Mouse (Mus musculus) spleen, embryonic (tissue): ENCODE results near the gene Asic4.

Experiments
- CTCF ChIA-PET: fragments of 350-600 bp; sonication (Branson Sonifier 250); formaldehyde crosslinking; loops from one replicate; lab custom pipeline; 2022; lab: Charles Lee

The Asic4 gene

DNA sequence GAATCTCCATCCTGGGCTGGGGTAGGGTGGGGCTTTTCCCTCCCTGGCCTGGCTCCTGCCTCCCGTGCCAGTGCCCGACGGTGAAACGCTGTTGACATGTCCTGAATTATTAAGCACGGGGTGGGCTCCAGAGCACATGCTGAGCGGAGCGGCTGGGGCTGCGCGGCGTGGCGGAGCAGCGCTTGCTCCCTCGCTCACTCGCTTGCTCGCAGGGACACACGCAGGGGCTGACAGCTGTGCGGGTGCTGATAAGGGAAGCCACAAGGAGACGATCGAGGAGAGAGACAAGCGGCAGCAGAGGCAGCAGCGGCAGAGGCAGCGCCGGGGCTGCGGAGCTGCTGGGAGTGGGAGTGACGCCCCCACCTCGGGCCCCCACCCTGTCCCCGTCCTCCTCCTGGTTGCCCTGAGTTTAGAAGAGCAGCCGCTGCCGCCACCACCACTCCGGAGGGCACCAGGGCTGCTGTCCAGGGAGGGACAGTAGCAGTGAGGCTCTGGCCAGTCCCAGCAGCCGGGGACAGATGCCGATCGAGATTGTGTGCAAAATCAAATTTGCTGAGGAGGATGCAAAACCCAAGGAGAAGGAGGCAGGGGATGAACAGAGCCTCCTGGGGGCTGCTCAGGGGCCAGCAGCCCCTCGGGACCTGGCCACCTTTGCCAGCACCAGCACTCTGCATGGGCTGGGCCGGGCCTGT, at the start of gene Asic4:
Asic4 (plus strand) TSS at position 123 of the 692 bp plus-strand sequence.
- CTCF ChIA-PET = no interaction called here

DNA sequence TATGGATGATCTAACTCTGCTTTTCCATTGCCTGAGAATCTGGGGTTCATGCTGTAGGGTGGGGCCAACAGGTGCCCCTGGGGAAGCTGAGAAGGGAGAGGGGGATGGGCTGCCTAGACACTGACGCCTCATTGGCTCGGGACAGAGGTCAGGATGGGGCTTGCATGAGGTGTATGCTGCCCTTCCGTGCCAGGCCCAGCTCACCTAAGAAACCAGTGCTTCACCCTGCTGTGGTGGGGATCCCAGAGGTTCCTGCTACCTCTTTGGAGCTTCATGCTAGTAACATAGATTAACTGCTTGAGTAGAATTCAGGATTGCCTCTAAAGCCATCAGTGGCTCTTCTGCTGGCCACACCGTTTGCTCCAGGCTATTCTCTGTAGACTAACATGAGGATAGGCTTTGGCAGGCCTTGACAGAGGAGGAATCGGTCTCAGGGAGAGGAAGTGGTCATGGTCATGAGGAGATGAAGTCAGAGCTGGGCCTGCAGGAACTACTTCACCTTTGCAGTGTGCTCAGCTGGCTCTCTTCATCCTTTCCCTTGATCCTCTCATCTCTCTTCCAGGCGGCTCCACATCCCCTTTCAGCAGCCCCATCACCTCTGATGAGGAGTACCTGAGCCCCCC, 49.6 kb upstream of the Asic4 start:
- CTCF ChIA-PET = no interaction called here

DNA sequence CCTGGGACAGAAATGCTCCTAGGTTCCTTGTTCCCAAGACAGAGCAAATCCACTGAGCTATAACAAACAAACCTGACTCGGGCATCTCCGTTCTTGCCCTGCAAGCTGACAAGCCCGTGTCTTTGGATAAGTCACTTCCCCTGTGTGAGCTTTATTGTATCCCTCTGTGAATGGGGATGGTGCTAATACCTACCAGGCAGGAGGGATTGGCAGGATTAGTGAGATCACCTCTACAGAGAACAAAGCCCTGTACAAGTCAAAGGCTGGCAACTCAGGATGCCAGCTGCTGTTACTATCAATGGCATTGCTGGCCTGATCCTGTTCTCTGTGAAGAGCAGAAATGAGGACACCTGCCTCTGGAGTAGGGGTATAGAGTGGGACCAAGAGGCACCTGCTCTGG, 44.7 kb upstream of the Asic4 start:
- CTCF ChIA-PET = no interaction called here

DNA sequence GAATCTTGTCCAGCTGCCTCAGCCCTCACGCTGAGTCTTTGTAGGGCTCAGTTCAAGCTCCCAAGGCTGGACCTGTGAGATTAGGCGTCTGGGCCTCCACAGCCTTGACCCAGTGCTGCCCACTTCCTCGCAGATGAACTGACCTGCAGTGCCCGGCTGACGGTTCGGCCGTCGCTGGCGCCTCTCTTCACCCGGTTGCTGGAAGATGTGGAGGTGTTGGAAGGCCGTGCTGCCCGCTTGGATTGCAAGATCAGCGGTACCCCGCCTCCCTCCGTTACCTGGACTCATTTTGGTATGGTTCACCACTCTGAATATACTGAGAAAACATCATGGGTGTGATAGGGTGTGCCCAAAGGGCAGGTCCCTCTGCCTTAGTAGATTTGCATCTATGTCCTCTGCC, 44.1 kb upstream of the Asic4 start:
- CTCF ChIA-PET = no interaction called here

DNA sequence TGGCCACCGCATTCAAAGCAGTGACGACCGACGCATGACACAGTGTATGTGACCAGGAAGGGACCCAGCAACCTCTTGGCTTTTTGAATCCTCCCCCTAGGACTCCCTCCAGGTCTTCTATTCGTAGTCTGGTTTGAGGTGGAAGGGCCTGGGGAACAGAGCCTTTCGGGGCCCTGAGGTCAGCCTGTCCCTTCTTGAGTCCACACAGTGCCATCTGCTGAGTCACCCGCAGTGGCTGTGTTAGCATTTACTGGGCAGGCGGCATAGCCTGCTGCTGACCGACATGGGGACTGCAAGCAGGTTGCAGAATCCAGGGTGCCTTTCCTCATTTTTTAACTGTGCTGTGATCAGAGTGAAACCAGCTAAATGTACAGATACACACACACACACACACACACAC, 43.2 kb upstream of the Asic4 start:
- CTCF ChIA-PET = no interaction called here

DNA sequence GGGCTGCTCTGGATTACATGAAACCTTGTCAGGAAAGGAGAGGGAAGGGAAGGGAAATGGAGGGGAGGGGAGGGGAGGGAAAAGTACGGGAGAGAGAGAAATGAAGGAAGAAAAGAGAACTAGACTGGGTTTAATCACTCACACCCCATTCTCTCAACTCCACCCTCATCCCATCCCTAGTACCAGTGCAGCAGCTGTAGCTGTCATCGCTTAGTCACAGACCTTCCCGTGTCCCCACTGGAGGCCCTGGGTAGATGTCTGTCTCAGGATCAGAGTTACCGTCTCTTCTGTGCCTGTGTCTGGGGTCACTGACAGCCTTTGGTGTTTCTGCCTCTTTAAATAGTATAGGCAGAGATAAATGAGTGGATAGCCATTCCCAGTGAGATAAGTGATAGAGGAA, 42.0 kb upstream of the Asic4 start:
- CTCF ChIA-PET = interaction anchor here (0.6 kb wide), 1 partner anchor 35 kb away, joined by 3 read pairs; no protein-coding TSS in a partner anchor

DNA sequence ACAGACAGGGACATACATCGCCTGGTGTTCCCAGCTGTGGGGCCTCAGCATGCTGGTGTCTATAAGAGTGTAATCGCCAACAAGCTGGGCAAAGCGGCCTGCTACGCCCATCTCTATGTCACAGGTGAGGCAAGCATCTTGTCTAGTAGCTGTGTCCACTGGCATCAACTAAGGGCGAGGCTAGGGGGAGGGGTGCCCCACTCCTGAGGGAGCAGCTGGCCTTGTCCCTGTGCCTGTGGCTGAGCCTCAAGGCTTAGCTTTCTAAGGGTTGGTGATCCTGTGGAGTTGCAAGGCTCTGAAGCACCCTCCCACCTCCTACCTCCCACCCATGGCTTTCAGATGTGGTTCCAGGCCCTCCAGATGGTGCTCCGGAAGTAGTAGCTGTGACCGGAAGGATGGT, 40.3 kb upstream of the Asic4 start:
- CTCF ChIA-PET = interaction anchor here (1.0 kb wide), 1 partner anchor 184 kb away, joined by 4 read pairs; no protein-coding TSS in a partner anchor

DNA sequence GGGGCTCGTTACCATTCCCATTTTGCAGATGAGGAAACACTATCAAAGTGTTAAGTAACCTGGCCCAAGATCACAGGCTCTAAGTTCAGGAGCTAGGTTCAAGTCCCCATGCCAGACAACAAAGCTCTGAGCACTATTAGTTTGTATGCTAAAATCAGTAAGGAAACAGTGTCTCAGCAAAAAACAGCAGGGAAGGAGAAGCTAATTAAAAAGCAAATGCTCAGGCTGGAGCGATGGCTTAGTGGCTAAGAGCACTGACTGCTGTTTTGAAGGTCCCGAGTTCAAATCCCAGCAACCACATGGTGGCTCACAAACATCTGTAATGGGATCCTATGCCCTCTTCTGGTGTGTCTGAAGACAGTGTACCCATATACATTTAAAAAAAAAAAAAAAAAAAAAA, 38.0 kb upstream of the Asic4 start:
- CTCF ChIA-PET = no interaction called here

DNA sequence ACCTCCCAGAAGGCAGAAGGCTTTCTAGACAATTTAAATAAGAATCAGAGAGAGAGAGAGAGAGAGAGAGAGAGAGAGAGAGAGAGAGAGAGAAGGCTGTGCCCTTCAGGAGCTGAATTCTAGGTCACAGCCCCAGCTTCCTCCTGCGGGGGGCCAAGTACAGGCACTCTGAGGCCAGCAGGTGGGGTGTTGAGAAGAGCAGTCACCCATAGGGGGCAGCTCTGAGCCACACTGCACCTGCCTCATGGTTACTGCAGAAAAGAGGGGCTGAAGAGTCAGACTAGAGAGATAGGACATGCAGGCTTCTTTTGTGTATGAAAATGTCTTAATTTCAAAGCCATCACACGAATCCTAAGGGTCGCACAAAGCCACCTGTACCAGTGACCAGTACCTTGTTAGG, 36.5 kb upstream of the Asic4 start:
- CTCF ChIA-PET = no interaction called here

DNA sequence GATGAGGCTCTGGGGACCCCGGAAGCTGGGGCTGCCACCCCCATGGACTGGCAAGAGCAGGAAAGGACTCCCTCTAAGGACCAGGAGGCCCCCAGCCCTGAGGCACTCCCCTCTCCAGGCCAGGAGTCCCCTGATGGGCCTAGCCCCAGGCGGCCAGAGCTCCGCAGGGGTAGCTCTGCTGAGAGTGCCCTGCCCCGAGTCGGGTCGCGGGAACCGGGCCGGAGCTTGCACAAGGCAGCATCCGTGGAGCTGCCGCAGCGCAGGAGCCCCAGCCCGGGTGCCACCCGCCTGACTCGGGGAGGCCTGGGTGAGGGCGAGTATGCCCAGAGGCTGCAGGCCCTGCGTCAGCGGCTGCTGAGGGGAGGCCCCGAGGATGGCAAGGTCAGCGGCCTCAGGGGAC, 28.4 kb upstream of the Asic4 start:
- CTCF ChIA-PET = no interaction called here

DNA sequence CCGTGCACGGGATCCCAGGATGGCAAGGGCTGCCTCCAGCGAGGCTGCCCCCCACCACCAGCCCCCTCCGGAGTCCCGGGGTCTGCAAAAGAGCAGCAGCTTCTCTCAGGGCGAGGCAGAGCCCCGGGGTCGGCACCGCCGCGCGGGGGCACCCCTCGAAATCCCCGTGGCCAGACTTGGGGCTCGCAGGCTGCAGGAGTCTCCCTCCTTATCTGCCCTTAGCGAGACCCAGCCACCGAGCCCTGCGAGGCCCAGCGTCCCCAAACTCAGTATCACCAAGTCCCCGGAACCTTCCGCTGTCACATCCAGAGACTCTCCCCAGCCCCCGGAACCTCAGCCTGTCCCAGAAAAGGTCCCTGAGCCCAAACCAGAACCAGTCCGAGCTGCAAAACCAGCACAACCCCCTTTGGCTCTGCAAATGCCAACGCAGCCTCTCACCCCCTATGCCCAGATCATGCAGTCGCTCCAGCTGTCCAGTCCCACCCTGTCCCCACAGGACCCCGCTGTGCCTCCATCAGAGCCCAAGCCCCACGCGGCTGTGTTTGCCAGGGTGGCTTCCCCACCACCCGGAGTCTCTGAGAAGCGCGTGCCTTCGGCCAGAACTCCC, 27.9 kb upstream of the Asic4 start:
- CTCF ChIA-PET = no interaction called here

DNA sequence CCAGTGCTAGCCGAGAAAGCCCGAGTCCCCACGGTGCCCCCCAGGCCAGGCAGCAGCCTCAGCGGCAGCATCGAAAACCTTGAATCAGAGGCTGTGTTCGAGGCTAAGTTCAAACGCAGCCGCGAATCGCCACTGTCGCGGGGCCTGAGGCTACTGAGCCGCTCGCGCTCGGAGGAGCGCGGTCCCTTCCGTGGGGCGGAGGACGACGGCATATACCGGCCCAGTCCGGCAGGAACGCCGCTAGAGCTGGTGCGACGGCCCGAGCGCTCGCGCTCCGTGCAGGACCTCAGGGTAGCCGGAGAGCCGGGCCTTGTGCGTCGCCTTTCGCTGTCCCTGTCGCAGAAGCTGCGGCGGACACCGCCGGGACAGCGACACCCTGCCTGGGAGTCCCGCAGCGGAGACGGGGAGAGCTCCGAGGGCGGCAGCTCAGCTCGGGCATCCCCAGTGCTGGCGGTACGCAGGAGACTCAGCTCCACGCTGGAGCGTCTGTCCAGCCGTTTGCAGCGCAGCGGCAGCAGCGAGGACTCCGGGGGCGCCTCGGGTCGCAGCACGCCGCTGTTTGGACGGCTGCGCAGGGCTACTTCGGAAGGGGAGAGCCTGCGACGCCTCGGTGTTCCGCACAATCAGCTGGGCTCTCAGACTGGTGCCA, 27.3 kb upstream of the Asic4 start:
- CTCF ChIA-PET = no interaction called here

DNA sequence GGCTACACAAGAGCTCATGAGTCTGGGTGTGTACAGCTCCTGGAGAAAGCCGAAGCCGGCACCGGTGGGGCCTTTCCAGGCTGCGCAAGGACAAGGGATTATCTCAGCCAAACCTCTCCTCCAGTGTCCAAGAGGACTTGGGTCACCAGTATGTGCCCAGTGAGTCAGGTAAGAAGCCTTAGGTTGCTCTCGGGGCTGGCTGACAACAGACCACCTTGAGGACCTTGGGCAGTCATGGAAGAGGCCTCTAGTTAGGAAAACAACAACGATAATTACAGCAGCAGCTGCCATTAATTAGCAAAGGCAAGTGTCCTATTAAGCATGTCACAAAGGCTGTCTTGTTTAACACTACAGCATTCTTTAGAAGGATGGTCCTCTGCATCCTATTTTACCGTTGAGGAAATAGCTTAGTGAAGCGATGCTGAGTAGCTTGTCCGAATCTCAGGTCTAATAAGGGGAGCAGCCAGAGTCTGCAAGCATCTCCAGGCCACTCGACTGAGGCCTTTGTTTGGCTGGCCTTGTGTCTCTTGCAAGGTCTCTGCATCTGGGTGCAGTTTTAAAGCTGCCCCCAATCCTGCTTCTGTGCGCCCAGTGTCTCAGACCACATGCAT, 26.4 kb upstream of the Asic4 start:
- CTCF ChIA-PET = no interaction called here

DNA sequence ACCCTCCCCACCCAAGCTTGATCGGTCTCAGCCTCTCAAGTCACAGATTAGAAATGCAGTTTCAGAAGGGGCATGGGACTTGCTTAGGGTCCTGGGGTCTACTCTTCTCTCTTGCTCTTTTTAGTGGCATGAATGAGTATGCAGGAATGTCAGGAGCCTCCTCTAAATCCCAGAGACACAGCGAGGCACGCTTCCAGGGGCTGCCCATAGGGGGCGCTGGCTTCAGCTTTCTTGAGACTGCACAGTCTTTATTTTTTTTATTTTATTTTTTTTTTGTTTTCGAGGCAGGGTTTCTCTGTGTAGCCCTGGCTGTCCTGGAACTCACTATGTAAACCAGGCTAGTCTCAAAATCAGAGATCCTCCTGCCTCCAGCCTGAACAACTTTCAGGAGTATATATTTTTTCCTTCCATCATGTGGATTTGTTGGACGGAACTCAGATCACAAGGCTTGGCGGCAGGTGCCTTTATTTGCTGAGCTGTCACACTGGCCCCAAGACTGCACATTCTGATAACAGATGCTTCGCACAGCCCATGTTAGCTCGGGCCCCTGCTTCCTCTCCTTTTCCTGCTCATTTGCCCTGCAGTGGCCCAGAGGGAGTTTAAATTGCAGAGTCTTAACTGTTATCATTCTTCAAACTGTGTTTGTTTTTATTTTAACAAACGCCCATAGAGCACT, 24.3 kb upstream of the Asic4 start:
- CTCF ChIA-PET = no interaction called here

DNA sequence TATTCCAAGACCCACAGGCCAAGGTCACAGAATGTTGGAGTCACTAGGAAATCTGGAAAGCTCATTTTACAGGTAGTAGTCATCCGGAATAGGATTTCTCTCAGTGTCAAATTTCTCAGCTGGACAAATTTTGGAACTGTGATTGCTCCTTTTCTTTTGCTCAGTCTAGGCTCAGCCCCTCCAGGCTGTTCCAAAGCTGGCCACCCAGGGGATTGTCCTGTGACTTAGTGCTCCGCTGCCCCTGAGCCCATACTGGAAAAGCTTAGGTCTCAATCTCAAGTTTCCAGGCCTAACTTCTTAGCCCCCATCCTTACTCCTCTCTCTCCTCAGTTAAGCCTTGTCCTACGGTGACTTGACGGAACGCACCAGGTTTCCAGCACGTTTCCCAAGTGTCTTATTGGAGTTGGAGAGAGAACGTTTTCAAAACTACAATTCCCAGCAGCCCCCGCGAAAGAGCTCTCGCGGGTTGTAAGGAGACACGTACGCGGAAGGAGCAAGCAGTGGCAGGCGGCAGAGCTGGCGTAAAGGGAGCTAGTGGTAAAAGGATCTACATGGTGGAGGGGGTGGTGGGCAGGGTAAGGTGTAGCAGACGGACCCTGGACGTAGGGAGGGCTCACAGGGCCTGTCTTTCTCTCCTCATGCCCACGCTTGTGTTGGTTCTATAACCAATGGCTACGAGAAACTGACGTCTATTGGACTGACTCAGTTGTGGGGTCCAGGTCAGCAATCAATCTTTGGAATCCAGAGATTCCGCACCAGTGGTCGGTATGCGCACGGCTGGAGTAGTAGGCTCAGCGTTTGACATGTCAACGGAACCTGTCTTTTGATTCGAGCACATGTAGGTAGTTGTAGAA, 14.5 kb upstream of the Asic4 start, which contains the start of gene Gmppa:
Gmppa (plus strand) TSS at position 456 of the 854 bp plus-strand sequence.
- CTCF ChIA-PET = interaction anchor here (0.6 kb wide), 1 partner anchor 191 kb away, joined by 5 read pairs; no protein-coding TSS in a partner anchor

DNA sequence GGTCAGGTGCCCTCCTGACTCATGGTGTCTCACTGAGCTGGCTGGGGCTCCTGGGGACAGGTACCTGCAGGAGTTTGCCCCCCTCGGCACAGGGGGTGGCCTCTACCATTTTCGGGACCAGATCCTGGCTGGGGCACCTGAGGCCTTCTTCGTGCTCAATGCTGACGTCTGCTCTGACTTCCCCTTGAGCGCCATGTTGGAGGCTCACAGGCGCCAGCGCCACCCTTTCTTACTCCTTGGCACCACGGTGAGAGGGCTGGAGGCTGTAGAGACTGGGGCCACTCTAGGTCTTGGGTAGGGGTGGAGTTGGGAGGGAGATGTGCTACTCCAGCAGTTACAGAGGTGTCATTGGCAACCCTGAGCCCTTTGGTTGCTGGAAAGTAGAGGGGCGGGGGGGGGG, 11.5 kb upstream of the Asic4 start:
- CTCF ChIA-PET = no interaction called here

DNA sequence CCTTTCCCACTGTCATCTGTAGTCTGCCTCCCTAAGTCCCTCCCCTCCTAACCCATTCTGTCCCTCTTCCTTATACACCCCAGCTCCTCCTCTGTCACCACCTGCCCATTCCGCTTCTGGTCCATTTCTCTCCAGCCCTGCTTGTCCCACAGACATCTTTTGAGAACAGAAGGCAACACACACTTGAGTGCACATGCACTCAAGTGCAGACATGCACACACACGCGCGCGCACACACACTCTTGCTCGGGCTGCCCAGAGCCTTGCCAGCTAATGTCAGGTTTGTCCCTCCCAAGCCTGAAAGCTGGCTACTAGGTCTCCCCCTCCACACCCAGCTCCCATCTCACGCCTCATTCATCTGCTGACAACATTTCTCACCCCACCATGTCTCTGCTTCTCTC, 9.6 kb upstream of the Asic4 start:
- CTCF ChIA-PET = no interaction called here

DNA sequence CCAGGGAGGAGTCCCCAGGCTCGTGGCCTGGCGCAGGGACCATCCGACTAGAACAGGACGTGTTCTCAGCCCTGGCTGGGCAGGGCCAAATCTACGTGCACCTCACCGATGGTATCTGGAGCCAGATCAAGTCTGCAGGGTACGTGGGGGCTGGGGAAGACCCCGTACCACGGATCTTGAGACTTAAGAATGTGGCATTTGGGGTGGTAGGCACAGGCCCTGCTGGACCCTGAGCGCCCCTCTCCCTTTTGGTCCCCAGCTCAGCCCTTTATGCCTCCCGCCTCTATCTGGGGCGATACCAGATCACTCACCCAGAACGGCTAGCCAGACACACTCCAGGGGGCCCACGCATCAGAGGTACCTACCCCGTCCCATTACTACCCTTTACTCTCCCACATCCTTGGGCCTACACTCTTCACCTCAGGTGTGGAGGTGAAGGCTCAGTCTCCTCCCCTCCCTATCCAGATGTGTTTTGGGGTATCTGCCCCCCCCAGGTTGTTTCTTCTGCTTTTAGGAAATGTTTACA, 8.7 kb upstream of the Asic4 start:
- CTCF ChIA-PET = no interaction called here

DNA sequence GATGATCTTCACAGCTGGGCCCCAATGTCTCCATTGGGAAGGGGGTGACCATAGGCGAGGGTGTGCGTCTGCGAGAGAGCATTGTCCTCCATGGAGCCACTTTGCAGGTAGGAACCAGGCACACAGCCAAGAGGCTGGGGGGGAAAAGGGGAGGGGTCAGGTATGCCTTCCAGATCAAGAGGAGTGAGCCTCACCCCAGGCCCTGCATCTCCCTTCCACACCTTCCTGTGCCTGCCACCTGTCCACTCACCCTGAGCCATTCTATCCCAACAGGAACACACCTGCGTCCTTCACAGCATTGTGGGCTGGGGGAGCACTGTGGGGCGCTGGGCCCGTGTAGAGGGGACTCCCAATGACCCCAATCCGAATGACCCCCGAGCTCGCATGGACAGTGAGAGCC, 8.1 kb upstream of the Asic4 start:
- CTCF ChIA-PET = interaction anchor here (0.6 to 0.7 kb wide), 2 partner anchors 35 to 900 kb away, joined by 3 read pairs; no protein-coding TSS in a partner anchor

DNA sequence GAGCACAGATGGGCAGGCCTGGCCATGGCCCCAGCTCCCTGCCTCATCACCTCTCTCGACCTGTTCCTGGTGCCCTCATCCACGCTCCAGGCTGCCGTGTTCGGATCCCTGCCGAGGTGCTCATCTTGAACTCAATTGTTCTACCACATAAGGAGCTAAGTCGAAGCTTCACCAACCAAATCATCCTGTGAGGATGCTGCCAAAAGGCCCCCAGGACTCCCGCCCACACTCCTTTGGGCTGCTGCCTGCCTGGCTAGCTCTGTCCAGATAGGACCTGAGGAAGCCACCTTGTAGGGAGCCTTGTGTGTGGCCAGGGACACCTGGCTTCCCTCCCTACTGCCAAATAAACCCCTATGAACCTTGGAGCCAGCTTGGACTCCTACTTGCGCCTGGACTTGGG, 7.4 kb upstream of the Asic4 start:
- CTCF ChIA-PET = interaction anchor here (0.6 to 0.7 kb wide), 2 partner anchors 35 to 901 kb away, joined by 3 read pairs; no protein-coding TSS in a partner anchor
